Mouse (Mus musculus) lung, postnatal 4 days (tissue): ENCODE results near the gene Gm20503.
A peak's percentile ranks its signal among the peaks of the same experiment; 100 is the strongest.

Source experiments
- DNase-seq, 2 experiments: peaks; one replicate each; pipeline ENCODE4 v3.0.0; 2021

Gene Gm20503

DNA sequence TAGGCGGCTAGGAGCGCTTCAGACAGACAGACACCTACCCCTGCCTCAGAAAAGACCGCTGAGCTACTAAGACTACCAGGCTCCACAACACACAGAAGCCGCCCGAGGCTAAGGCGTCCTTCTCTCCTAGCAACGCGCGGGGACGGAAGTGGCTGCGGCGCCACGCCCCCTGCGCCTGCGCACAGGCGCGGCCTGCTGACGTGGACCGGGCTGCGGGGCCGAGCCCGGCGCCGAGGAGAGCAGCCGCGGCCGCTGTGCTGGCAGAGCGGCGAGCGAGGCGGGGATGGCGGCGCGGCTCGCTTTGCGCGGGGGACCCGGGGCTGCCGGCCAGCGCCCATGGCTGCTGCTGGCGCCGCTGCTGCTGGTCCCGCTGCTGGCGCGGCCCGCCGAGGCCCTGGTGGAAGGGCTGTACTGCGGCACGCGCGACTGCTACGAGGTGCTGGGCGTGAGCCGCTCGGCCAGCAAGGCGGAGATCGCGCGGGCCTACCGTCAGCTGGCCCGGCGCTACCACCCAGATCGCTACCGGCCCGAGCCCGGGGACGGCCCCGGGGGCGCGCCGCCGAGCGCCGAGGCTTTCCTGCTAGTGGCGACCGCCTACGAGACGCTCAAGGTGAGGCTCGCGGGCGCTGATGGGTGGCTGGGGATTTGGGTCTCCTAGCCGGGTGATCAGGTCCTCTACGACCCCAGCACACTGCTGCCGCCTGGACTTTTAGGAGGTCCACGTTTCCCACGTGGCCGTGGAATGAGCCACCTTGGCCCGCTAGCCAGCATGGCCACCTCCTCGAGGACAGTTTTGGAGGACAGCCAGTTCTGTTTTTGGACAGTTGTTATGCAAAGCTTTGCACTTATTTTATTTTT is at the start of gene Gm20503:
Gene Gm20503 (plus strand): TSS at position 263 of the 858 bp plus-strand sequence.
- peak; percentile 92 to 95 for DNase-seq

DNA sequence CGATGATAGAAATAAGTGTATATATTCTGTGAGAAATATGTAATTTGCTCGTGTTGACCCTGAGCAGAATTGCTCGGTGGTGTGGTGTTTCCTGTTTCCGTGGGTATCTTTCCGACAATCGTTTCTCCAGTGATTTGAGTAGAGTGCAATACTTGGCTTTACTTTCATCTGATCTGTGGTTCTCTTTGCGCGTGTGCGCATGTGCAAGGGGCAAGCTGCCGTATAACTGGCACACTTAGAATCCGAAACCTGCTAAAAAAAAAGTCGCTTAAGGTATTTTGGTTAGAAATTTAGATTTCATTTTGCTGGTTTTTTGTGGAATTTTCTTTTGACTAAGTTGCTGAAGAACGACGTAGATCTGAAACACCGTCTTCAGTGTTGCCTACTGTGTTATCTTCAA is 41.3 kb upstream of the Gm20503 start:
- DNase-seq: no peak

DNA sequence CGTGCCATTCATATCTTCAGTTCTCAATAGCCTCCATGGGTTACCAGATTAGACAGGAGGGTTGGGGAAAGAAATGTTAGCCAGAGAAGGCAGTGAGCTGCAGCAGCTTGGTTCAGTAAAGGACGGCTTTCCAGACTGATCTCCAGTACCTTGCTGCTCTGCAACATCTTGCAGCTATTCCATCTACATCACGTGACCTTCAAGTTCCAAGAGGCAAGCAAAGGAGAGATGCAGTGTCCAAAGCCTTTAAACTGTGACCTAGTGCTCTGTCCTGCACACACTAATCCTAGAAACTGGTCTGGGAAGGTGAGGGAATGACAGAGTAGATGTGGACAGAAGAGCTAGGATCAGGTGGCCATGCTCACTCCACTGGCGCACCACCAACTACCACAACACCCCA is 39.7 kb upstream of the Gm20503 start:
- DNase-seq: no peak

DNA sequence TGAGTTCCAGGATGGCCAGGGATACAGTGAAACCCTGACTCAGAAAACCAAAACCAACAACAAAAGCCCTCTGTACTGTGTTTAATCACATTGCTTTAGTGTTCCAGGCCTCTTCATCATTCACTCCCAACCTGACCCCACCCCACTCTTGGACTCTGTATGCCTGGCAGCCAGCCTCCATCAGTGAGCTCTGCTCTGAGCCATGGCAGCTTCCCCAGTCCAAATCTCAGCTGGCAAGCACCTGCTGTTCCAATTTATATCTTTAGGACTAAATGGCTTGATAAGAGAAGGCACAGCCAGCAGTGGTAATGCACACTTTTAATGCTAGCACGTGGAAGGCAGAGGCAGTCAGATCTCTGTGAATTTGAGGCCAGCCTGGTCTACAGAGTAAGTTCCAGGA is 37.9 kb upstream of the Gm20503 start:
- DNase-seq: no peak

DNA sequence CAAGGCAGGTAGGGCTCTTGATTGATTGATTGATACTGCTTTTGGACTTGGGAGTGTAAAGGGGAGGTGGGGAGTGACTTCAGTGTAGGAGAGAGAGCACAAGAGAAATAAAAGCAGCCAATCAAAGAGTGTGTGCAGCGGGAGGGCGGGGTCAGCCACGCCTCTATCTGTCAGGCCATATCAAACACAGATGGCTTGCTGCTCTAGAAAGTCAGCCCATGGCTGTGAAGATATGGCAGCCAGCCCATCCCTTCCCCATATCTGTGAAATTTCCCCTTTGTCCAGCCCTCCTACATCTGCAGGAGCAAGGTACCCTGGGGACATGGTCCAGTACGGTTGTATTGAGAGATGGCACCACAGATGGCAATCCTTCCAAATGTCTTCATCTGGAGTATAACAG is 32.3 kb upstream of the Gm20503 start:
- no peak for DNase-seq

DNA sequence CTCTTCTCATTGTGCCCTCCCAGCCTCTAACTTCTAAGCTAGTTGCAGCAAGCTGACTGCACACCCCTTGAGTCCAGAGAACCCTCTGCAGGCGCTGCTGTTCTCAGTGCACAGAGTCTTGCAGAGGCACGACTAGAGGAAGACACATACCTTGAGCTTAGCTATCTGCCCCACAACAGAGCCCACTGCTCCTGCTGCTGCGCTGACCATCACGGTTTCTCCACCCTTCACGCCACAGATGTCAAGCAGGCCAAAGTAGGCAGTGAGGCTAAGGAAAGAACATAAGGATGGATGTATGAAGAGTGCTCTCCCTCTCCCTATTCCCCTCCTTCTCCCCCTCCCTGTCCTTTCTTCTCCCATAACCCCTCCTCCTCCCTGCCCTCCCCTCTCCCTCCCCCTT is 27.3 kb upstream of the Gm20503 start:
- no peak for DNase-seq

DNA sequence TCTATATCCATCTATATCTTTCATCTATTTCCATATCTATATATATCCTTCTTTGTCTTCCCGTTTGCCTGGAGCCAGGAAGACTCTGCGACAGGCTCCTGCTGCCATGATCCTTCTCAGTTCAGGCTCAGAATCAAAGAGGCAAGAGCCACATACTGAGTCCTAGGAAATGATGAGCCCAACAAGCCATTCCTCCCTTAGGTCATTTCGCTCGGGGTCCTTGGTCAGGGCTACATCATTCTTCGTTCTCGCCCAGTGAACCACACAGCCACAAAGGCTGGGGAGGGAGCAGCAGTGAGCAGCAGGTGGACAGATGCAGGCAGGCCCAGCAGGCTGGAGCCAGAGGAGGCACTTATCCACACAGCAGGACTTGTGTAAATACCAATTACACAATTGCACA is 21.6 kb upstream of the Gm20503 start:
- peak in 1 of 2 experiments; percentile 24 for DNase-seq

DNA sequence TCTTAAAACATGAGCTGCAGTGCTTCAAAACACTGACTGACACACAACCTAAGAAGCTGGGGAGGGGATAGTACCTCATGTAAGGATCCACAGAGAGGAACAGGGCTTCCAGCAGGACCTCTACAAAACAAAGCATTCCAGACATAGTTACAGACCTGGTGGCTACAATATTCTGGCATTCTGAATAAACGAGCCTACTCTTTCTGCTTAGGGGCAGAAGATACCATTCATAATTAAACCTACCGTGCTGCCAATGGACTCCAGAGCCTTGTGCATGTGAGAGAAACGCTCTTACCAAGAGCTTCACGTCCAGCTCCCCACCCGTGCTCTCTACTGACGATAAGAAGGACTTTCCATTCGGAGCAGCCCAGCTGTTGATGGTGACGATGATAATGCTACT is 20.2 kb upstream of the Gm20503 start:
- peak in 1 of 2 experiments; percentile 7 for DNase-seq

DNA sequence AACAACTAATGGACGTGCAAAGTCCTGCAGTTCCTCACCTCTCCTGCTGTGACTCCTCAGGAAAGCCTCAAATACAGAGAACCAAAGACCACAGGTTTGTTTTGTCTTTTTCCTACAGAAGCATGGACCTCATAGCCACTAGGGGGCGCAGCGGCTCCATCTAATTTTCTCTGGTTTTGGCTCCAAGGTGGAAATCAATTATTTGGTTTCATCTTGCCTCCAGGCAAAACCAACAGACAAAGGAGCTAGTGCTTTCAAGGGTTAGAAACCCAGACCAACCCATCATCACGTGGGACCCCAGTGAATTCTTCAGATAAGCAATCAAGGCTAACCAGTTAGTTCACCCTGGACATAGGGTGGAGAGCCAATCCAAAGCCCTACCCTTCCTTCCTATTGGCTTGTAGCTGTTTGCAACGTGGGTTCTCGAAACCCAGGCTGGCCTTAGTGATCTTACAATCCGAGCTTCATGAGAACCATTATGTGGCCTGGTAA is 17.8 kb upstream of the Gm20503 start:
- peak; percentile 80 to 86 for DNase-seq

DNA sequence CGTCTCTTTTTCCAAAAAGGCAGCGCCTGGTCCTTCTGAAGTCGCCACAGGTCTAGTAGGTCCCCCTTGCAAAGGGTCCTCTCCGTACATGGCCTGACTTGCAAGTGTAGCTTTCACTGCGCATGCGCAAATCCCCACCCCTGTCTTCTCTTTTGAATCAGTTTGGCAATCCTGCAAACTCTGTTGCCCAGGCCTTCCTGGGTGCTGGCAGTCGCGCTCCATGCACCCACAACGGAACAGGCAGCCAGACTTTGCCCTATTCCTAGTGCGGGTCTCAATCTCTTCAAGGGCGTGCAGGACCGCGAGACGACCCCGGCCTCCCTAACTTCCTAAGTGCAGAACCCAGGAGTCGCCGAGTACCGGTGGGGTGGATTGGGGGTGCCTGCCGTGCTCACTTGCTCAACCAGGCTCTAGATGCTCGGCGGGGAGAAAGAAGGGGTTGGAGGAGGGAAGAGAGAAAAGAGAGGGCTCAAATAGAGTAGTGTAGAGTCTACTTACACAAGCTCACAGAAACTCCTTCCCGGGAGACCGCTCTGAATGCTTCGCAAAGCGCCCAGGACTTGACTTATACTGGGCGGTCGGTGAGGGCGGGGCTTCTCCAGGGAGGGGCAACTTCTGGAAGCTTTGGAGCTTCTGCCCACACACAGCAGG is 16.3 kb upstream of the Gm20503 start, which contains the start of gene Ptgr1:
Gene Ptgr1 (minus strand): TSS at position 580 of the 651 bp plus-strand sequence.
- DNase-seq: peak; percentile 84 to 87

DNA sequence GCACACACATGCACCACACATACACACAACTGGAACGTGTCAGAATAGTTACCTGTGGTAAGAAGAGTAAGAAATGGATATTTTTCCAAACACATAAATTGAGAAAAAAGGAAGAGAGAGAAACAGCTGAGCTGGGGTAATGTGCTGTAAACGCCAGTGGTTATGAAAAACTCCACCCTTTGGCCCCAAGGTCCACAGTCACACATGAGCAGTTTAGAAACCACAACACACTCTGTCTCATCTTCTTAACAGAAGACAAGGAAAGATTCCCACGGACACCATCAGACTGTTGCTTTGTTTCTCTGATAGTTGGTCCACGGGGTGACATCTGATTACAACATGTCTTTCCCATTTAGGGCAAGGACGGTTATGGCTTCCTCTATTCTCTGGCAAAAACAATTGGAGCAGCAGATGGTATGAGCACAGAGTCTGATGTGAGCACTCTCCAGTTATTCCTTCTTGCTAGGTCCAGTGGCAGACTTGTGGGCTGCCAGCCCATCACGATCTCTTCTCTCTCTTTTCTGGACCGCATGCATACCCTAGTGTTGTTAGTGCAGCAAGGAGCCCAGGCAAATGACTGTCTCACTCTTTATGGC is 13.6 kb upstream of the Gm20503 start:
- no peak for DNase-seq

DNA sequence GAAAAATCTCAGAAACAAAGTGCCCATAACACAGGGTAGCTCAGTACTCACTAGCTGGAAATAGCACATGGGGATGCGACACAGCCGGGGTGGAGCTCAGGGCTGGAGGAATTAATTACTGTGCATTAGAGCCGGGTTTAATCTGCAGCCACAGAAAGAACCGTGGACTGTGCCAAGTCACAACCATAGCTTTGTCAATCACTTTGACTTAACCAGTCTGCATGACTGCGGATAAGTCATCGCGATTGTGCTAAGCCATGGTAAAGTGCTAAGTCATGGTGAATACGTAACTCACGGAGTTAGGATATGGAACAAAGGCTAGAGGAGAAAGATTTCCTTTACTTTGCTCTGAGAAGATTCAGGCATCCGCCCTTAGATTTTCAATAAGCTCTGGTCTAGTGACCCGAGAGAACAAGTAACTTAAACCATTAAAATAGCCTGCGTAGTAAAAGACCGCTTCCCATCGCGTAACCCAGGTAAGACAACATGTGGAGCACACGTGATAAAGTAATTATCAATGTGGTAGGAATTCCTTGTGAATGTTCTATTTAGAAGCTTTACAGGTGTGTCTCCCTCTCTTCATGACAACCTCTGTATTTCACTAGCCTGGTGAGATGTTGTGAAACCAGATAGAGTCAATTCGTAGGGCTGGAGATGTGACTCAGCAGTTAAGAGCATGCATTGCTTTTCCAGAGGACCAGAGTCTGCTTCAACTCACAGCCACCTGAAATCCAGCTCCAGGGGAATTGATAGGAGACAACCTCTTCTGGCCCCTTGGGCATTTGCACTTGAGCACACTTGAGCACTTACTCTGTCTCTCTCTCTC is 12.2 kb upstream of the Gm20503 start:
- DNase-seq: no peak

DNA sequence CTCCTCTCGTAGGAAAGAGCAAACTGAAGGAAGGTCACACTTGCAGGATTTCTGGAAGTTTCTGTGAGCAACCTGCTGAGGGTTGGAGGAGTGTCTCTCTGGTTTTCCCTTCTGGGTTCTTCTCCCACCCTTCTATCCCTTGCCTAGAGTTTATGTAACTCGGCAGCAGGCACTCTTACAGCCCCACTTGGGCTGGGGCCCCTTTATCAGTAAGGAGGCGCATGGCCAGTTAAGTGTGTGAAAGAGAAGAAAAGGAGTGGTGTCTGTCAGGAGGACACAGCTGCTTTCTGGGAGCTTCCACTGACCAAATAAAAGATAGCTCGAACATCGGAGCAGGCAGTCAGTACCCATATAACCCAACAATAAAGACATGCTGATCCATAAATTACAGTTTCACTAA is 10.8 kb upstream of the Gm20503 start:
- DNase-seq: no peak

DNA sequence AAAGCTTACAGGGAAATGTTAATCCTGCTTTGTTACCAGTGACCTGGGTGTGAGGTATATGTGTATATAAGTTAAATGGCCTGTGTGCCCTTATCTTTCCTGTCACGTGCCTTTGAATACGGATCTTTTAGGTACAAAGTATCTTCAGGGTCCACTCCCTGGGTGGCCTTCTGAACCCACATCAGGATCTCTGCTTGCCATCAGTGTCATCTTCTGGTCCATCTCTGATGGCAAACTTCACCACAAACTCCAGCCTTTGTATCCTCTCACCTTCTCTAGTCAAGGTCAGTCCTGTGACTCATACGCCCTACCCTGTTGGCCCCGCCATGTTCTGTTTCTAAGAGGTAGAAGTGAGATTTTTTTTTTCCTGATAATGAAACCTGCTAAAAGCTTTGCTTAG is 8.2 kb upstream of the Gm20503 start, which contains the start of gene Dnajc25:
Gene Dnajc25 (plus strand): TSS at position 301 of the 400 bp plus-strand sequence.
- no peak for DNase-seq

DNA sequence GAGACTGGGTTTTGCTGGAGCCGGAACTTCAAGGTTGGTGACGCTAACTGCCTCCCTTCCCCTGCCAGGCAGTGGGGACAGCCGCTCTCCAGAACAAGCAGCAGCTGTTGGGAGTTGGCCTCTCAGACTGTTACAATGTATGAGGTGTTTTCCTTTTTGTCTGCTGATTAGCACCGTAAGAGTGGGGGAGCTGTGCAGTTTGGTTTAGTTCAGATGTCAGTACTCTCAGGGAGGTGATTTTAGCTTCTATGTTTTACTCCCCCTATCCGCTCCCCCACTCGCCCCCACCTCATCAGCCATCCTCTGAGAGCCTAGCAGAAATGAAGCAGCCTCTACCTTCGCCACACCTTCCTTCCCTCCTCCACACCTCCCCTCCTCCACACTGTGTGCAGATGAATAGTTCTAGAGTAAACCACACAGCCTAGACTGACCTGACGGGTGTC is 7.7 kb upstream of the Gm20503 start:
- peak in 1 of 2 experiments; percentile 12 for DNase-seq

DNA sequence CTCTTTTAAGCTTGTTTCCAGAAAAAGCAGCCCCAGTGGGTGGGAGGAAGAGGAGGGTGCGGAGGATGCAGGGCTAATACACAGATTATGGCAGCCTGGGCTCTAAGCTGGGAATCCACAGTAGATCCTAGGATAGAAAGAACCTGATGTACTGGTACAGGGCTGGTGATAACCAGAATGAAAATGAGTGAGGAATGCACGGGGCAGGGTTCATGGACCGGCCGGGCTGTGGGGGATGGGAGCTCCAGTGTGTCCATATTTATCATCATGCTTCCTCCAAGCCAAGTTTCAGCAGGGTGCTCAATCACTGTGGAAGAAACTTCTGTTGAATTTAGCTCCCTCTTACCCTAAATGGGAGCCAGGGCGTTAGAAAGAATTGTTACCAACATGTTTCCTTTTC is 5.9 kb upstream of the Gm20503 start:
- no peak for DNase-seq

DNA sequence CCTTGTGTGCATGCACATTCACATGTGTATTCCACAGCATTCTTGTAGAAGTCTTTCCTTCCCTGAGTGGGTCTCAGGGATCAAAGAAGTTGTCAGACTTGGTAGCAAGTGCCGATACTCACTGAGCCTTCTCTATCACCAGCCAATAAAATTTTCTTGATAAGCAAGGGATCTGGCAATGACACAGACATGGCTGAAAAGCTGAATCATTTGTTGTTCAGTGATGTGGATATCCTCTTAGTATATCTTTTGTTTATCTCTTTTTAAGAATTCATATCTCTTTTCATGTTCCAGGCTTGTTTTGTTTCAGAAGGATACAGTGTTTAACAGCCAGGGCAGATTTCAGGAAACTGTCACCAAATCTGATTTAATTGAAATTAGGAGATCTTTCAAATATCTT is 4.3 kb upstream of the Gm20503 start:
- DNase-seq: no peak

DNA sequence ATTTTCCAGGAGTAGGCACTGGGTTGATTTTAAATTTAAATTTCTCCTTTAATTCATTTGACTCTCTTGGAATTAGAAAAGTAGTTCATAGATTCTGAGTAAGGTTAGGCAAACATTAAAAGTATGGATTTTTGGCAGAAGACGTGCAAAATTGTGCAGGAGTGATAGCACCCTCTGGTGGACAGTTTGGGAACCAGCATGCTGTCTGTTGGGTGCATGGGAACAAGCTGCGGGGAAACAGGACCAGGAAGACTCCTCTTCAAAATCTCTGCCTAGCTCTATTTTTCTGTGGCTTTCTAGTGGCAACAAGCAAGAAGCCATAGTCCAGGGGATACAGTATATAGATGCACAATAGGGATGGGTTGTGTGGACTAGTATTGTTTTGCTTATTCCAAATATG is 3.3 kb upstream of the Gm20503 start:
- peak; percentile 68 to 83 for DNase-seq

DNA sequence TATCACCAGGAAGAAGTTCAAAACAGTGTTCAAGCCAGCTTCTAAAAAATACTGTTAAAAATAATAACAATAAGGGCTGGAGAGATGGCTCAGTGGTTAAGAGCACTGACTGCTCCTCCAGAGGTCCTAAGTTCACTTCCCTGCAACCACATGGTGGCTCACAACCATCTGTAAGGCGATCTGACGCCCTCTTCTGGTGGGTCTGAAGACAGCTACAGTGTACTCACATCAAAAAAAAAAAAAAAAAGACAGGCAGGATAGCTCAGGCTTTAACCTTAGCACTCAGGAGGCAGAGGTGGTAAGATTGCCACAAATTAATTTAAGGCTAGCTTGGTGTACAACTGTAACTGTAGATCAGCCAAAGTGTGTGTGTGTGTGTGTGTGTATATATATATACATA is 2.4 kb upstream of the Gm20503 start:
- DNase-seq: peak in 1 of 2 experiments; percentile 63

DNA sequence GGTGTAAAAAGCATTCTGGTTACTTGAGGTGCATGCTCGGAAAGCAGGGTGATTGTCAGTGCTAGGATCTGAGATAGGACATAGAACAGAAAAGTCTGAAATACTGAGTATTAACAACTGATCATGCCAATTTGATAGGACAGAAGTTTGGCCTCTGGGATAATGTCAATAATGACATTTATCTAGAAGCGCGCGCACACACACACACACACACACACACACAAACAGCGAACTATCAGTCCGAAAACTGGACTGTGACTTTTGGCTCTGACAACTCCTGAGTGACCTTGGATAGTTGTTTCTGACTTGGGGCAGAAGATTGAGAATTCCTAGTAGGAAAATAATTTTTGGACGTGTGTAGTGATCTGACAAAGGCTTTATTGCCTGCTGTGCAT is 793 bp downstream of the Gm20503 start:
- DNase-seq: peak in 1 of 2 experiments; percentile 3

DNA sequence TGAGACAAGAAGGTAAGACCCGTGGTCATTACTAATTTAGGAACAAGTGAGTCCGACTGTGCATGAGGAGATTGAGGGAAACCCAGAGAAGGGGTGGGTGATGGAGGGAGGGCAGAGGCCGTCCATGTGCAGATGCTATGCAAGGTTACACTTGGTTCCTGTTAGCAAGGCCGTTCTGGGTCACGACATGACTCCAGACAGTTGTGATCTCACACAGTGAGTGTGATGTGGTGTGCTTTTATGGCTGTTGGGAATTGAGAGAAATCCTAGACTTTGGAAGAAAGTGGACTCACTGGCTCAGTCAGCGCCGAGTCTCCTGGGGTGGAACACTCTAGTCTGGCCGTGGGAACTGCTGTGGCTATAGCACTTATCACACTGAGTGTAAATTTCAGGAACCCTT is 3.2 kb downstream of the Gm20503 start:
- no peak for DNase-seq

DNA sequence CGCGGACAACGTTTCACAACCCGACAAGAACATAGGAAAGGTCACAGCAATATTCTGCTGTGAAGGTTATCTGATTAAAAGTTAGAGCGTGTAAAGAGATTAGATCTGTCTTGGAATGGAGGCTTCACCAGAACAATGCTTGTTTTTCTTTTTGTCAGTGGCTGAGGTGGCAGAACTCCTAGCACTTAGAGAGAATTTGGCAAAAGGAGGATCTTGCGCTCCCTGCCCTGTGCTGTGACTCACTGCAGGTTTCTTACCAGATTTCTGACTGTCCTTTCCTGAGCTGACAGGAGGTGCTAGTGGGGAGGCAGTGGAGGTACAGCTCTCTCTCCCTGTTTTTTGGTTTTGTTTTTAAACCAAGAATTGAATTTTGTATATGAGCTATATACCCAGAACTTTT is 4.0 kb downstream of the Gm20503 start:
- no peak for DNase-seq

DNA sequence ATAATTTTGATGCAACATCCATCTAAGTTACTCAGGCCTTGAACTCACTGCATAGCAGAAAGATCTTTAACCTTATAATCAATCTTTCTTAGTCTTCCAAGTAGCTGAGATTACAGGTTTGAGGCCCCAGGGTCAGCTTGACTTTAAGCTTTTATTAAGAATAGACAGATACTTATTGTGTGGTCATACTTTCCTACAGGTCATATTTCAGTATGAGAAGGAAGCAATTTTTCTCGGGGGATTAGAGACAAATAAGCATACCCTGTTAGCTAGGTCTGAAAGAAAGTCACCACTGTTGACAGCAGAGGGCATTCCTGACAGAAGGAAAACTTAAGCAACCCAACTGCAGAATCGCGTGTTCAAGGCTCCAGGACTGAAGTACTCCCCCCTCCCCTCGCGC is 5.0 kb downstream of the Gm20503 start:
- no peak for DNase-seq
